Mouse (Mus musculus): ENCODE measurements around the gene Sycp1.

DNA sequence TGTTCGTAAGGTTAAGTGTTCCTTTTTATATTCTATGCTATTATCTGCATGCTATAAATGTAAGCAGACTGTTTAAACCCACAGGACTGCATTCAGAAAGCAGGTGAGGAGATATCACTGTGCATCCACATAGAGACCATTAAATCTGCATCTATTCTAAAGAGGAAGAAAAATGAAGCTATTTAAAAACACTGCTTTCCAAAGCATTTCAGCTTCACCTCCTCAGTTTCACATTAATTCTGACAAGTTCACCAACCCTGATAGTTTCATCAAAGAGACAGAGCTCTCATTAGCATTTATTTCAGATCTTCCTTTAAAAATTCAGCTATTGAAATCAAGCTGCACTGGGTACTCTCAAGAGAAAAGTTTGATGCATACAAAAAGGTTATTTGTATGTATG lies 2.2 kb upstream of the Sycp1 start:
- TF ChIP-seq BHLHE40 (IDR thresholded peaks at IDR 0.05; ENCODE audit: low read depth, low read length) = no peak
- no peak for TF ChIP-seq ZMIZ1 (IDR thresholded peaks at IDR 0.05; ENCODE audit: low read depth, low read length)
- TF ChIP-seq TCF12 (IDR thresholded peaks at IDR 0.05; ENCODE audit: low read depth, low read length) = no peak
- TF ChIP-seq CHD2 (IDR thresholded peaks at IDR 0.05; ENCODE audit: low read length) = no peak

Measured in CH12.LX (cell line).